Mouse (Mus musculus) embryonic fibroblast, embryonic 13.5 days (primary cell): ENCODE results near the gene Nat8f4. TPM values are rescaled to one million over a fixed set of nuclear protein-coding genes. Genes with fewer than 3 reads are reported as not detected.

Experiments
- H3K27ac ChIP-seq: 2 replicates; pipeline ENCODE4 v1.5.1; 2012; ENCODE audit warnings: low read length, control low read depth, inconsistent platforms; ENCODE audit not compliant: insufficient read depth
- H3K4me1 ChIP-seq: 2 replicates; pipeline ENCODE4 v1.6.1; 2011; ENCODE audit warnings: low read length; ENCODE audit not compliant: control insufficient read depth, insufficient read depth
- H3K4me3 ChIP-seq: 2 replicates; pipeline ENCODE4 v1.5.1; 2011; ENCODE audit warnings: mild to moderate bottlenecking, control low read depth, low read length; ENCODE audit not compliant: insufficient read depth
- CTCF ChIP-seq: IDR thresholded peaks from 2 replicates; pipeline ENCODE4 v1.5.1; 2011; ENCODE audit warnings: mild to moderate bottlenecking, control low read depth, low read length, moderate library complexity, borderline replicate concordance; ENCODE audit not compliant: insufficient read depth
- POLR2A ChIP-seq: IDR thresholded peaks from 2 replicates; pipeline ENCODE4 v1.6.1; 2011; ENCODE audit warnings: low read depth, mild to moderate bottlenecking, control low read depth, low read length, moderate library complexity
- polyA plus RNA-seq: library from polyadenylated mRNA; stranded (reverse); fragments of >200 nt; gene quantifications from 2 replicates; pipeline ENCODE4 v1.2.4, GENCODE M21; 2011; ENCODE audit warnings: low read depth; ENCODE audit not compliant: missing spikeins, insufficient read length

Nat8f4 gene
- polyA plus RNA-seq, 1 experiment, result 0.56 TPM

- TF ChIP-seq POLR2A (no peak), CTCF (no peak)
- H3K4me1 ChIP-seq, result no peaks in the 10 kb centered on the region
- no peak overlapping the region for H3K27ac ChIP-seq
- H3K4me3 ChIP-seq, result no peak overlapping the region
Observed at GRCm38 (mm10) chr6:85863840-85864239, 40.8 kb downstream of the Nat8f4 start.

GRCm38 (mm10) chr6:85863136-85863535 is 41.5 kb downstream of the Nat8f4 start:
- TF ChIP-seq POLR2A, result no peak
- no peak for TF ChIP-seq CTCF
- Histone ChIP-seq H3K4me3 (no peak overlapping the region), H3K4me1 (no peaks in the 10 kb centered on the region), H3K27ac (no peak overlapping the region)

GRCm38 (mm10) chr6:85862565-85862964 is 42.1 kb downstream of the Nat8f4 start:
- Histone ChIP-seq H3K4me1 (no peaks in the 10 kb centered on the region), H3K27ac (no peak overlapping the region), H3K4me3 (no peak overlapping the region)
- TF ChIP-seq POLR2A (no peak), CTCF (no peak)

GRCm38 (mm10) chr6:85861247-85861646 is 43.4 kb downstream of the Nat8f4 start:
- Histone ChIP-seq H3K4me3 (no peak overlapping the region), H3K27ac (no peak overlapping the region), H3K4me1 (no peaks in the 10 kb centered on the region)
- TF ChIP-seq POLR2A (no peak), CTCF (no peak)

DNA sequence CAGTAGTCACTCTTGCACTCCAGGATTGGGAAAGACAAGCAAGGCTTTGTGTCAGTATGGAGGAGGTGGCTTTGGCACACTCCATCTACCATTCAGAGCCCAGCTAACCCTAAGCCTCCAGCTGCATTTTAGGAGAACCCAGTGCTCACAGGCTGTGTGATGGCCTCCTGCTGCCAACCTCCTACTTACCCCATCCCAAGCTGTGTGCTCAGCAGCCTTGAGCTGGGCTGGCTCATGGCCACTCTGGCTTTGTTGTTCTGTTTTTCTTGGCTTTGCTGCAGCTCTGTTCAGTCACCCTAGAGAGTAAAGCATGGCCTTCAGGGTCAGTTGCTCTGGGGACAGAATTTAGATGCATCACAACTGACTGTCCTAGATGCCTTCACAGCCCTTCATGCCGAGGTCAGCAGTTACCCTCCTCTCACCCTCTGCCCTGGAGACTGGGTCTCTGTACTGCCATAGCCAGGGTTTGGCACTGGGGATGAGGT is 48.4 kb downstream of the Nat8f4 start:
- Histone ChIP-seq H3K4me3 (no peak overlapping the region), H3K27ac (no peak overlapping the region), H3K4me1 (no peaks in the 10 kb centered on the region)
- TF ChIP-seq POLR2A, result no peak
- no peak for TF ChIP-seq CTCF

DNA sequence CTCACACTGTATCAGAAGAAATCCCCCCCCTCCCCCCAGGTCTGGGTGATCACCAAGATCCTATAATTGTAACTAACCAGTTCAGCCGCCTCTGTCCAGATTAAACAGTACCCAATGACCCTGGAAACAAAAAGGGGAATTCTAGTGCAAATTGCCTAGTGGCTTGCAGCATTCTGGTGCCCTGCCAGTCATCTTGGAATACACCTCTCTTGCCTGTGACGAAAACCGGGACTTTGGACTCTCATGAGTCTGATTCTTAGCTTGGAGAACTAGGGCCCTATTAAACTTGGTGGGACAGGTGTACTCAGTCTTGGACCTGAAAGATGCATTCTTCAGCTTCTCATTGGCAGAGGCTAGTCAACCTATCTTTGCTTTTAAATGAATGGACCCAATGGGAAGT is 51.2 kb downstream of the Nat8f4 start:
- Histone ChIP-seq H3K27ac (no peak overlapping the region), H3K4me1 (no peaks in the 10 kb centered on the region), H3K4me3 (no peak overlapping the region)
- TF ChIP-seq CTCF, result no peak
- TF ChIP-seq POLR2A, result no peak

- TF ChIP-seq CTCF (no peak), POLR2A (no peak)
- Histone ChIP-seq H3K4me1 (no peaks in the 10 kb centered on the region), H3K27ac (no peak overlapping the region), H3K4me3 (no peak overlapping the region)
Observed at GRCm38 (mm10) chr6:85851062-85851773, 53.5 kb downstream of the Nat8f4 start.

DNA sequence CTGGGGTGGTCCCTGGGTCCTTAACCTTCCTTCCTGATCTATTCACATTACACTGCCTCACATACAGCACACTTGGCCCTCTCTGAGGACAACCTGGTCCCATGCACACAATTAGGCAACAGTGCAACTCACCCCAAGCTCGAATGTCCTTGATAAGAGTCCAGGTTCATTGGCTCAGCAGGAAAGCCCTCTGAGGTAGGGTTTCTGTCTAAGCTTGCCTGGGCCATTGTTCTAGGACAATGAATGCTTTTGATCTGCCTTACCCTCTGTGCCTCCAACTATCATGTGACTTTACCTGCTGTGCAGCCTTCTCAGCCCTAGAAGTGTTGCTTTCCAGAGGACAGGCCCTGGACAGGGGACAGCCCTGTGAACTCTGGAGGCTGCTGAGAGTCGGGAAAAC is 55.4 kb downstream of the Nat8f4 start:
- no peak for TF ChIP-seq CTCF
- no peak overlapping the region for H3K4me3 ChIP-seq

More for the DNA sequence above, 55.4 kb downstream of the Nat8f4 start:
- H3K4me1 ChIP-seq, result no peaks in the 10 kb centered on the region
- H3K27ac ChIP-seq, result no peak overlapping the region

Other genes with a start within 250 kb of the Nat8f4 start
- gene Nat8f7, start 191.7 kb downstream of the Nat8f4 start, polyA plus RNA-seq, result not detected in 2 replicates
- not detected in 2 replicates for gene Nat8f3, start 139.1 kb downstream of the Nat8f4 start, polyA plus RNA-seq
- not detected in 2 replicates for gene Nat8f6, start 83.9 kb downstream of the Nat8f4 start, polyA plus RNA-seq
- gene Nat8f5, start 83.9 kb downstream of the Nat8f4 start, polyA plus RNA-seq, result not detected in 2 replicates
- not detected in 2 replicates for gene Nat8, start 72.8 kb downstream of the Nat8f4 start, polyA plus RNA-seq
- not detected in 2 replicates for gene Nat8f2, start 35.7 kb downstream of the Nat8f4 start, polyA plus RNA-seq
- 24.7 and 33.1 TPM in 2 replicates for gene Tprkb, start 7.0 kb upstream of the Nat8f4 start, polyA plus RNA-seq
- 1.5 TPM in 2 replicates for gene Nat8f1, start 10.8 kb upstream of the Nat8f4 start, polyA plus RNA-seq
- 110 and 114 TPM in 2 replicates for gene Dusp11, start 56.8 kb upstream of the Nat8f4 start, polyA plus RNA-seq
- not detected in 2 replicates for gene Figla, start 111.3 kb upstream of the Nat8f4 start, polyA plus RNA-seq
- gene Add2, start 123.8 kb upstream of the Nat8f4 start, polyA plus RNA-seq, result 0.11 and 0.17 TPM in 2 replicates